Mouse (Mus musculus) liver, postnatal 0 days (tissue): ENCODE results near the gene Ube2cbp.

Source experiments
- CTCF ChIP-seq: sonication (generic); IDR thresholded peaks from 2 replicates; pipeline ENCODE4 v1.5.1; 2016; ENCODE audit warnings: antibody characterized with exemption, low read depth
- EP300 ChIP-seq: IDR thresholded peaks from 2 replicates; pipeline ENCODE4 v1.6.1; 2016; ENCODE audit warnings: antibody characterized with exemption, low read depth, mild to moderate bottlenecking

DNA sequence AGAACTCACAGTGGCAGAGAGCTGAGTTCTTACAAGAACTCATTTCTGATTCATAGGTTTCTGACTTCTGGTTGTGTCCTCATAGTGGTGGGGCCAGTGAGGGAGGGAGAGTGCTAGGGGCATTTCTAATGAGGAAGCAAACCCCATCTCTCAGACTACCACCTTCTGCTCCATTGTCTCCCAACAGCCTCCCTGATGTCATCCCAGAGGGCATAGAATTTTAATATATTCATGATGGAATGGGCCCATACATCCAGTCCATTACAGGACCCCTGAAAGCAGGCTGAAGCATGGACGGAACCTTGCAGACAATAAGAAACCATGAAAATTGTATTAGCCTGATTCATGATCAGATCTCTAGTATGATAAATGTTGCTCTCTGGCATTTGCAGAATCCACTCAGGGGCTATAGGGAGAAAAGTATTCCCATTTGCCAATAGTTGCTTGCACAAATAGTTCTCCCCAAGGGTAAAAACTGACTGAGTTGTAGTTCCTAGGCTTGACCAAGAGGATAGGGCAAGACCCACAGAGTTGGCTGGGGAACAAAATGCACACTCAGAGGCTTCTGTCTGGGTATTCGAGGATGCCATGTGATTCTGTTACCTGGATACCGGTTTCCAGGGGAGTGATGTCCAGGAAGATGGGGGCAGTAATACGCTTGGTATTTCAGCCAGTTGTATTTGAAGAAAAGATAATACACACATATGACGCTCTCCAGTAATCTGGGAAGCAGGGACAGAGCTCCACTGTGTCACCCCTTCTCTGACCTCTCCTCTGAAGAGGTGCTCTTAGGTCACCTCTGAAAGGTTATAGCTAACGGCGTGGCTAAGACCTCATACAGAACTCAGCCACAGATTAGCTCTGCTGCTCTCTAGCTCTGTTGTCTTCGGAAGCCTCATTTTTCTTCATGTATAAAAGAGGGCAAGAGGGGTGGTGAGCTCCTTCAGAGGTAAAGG lies 167.8 kb downstream of the Ube2cbp start:
- TF ChIP-seq CTCF (no peak), EP300 (no peak)
